Mouse (Mus musculus) intestine, postnatal 0 days (tissue): ENCODE results near the gene Cdhr5. TPM values are rescaled to one million over a fixed set of nuclear protein-coding genes. Genes with fewer than 3 reads are reported as not detected.

ENCODE experiments used
- ATAC-seq: fragments of 200-750 bp; cut with Nextera tagmentation; 2 replicates; pipeline ENCODE4 v1.8.0; 2017; ENCODE audit warnings: mild to moderate bottlenecking, moderate TSS enrichment, moderate library complexity
- H3K27ac ChIP-seq: fragments of 300-500 bp; sonication (generic); 2 replicates; pipeline ENCODE4 v1.5.1; 2014; ENCODE audit warnings: mild to moderate bottlenecking, low read depth, low read length, moderate library complexity
- H3K27me3 ChIP-seq: fragments of 300-500 bp; sonication (generic); replicated peaks from 2 replicates; pipeline ENCODE4 v1.6.1; 2014; ENCODE audit warnings: low read length, mixed read lengths; ENCODE audit not compliant: control insufficient read depth, insufficient read depth
- H3K36me3 ChIP-seq: fragments of 300-500 bp; sonication (generic); 2 replicates; pipeline ENCODE4 v1.6.1; 2014; ENCODE audit warnings: mild to moderate bottlenecking, moderate library complexity; ENCODE audit not compliant: control insufficient read depth, insufficient read depth
- H3K4me1 ChIP-seq: fragments of 300-500 bp; sonication (generic); replicated peaks from 2 replicates; pipeline ENCODE4 v1.6.1; 2014; ENCODE audit warnings: antibody characterized with exemption, low read length, mixed read lengths; ENCODE audit not compliant: control insufficient read depth, insufficient read depth
- H3K4me2 ChIP-seq: fragments of 300-500 bp; sonication (generic); replicated peaks from 2 replicates; pipeline ENCODE4 v1.6.1; 2014; ENCODE audit warnings: low read depth, mild to moderate bottlenecking, moderate library complexity
- H3K4me3 ChIP-seq: fragments of 300-500 bp; sonication (generic); 2 replicates; pipeline ENCODE4 v1.5.1; 2014; ENCODE audit warnings: low read depth, low read length
- H3K9ac ChIP-seq: fragments of 300-500 bp; sonication (generic); 2 replicates; pipeline ENCODE4 v1.6.1; 2014; ENCODE audit warnings: mild to moderate bottlenecking, low read depth, low read length
- H3K9me3 ChIP-seq: fragments of 300-500 bp; sonication (generic); 2 replicates; pipeline ENCODE4 v1.6.1; 2016; ENCODE audit warnings: mixed run types; ENCODE audit not compliant: control insufficient read depth
- CTCF ChIP-seq: sonication (generic); IDR thresholded peaks from 2 replicates; pipeline ENCODE4 v1.5.1; 2016; ENCODE audit warnings: low read depth, mild to moderate bottlenecking, control low read depth, antibody characterized with exemption, moderate library complexity
- WGBS: fragments of 180-500 bp; shearing (Covaris S2); extraction: QIAGEN DNeasy Blood & Tissue Kit; methylation state at CpG from one replicate; pipeline ENCODE4 v1.1.7; 2014; 5-methylcytosine and 5-hydroxymethylcytosine counted together
- polyA plus RNA-seq: library from polyadenylated mRNA; unstranded; fragments of >200 nt; fragmentation: Nextera tagmentation; extraction: Ambion mirVana; gene quantifications from 2 replicates; pipeline ENCODE4 v1.2.1, GENCODE M21; 2015

Cdhr5 gene
- polyA plus RNA-seq, 1 experiment from 2014 or later = 971 TPM

- TF ChIP-seq CTCF = no peak
- Histone ChIP-seq H3K4me2 (no peak overlapping the region), H3K27me3 (no peaks in the 10 kb centered on the region), H3K4me1 (0 out of 2 replicates have a peak, but pooled peaks cover 6% of the 10 kb centered on the region), H3K27ac (no peak overlapping the region), H3K36me3 (no peaks in the 10 kb centered on the region), H3K4me3 (no peak overlapping the region), H3K9ac (no peak overlapping the region), H3K9me3 (no peaks in the 10 kb centered on the region)
- ATAC-seq = no peak
- WGBS = 58% methylated on average over 6 of the region's 6 CpGs
Observed at GRCm38 (mm10) chr7:141281442-141281841, 4.9 kb upstream of the Cdhr5 start.

DNA sequence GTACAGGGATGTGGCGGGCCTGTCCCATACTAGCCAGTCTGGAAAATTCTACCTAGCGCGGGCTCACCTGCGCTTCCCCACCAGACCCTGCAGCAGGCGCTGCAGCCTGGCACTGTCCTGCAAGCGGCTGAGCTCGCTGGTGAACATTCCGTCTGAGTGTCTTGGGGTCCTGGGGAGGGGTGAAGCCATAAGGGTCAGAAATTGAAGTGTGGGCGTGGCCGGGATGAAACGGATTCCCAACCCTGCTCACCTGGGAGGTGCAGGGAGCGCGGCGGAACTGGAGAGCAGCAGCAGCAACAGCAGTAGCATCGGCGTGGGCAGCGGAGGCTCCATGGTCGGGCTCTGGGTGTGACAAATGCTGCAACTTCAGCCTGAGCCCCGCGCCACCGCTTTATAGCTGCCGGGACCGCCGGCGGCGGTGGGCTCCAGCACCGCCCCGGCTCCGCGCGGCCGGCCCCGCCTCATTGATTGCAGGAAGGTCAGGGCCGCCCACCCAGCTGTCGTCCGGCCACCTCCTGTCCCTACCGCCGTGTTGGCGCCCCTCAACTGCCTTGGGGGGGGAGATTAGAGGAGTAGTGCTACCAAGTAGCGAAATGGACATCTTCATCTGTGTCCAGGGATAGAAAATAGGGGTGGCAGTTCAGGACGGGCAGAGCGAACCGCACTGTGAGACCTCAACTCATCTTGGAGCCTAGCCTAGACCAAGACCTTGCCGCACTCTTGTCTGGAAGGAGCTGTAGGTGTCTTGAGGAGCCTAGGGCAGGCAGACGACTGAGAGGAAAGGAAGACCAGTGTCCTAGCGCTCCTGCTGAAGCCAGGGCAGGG lies 2.4 kb upstream of the Cdhr5 start, which contains the start of gene Sct:
Gene Sct, minus strand, starts transcription at position 368 of the 825 bp plus-strand sequence.
- H3K27ac ChIP-seq = peak within 1 kb of the TSS; percentile 93
- TF ChIP-seq CTCF = peak; percentile 82
- ATAC-seq = peak; percentile 31

DNA sequence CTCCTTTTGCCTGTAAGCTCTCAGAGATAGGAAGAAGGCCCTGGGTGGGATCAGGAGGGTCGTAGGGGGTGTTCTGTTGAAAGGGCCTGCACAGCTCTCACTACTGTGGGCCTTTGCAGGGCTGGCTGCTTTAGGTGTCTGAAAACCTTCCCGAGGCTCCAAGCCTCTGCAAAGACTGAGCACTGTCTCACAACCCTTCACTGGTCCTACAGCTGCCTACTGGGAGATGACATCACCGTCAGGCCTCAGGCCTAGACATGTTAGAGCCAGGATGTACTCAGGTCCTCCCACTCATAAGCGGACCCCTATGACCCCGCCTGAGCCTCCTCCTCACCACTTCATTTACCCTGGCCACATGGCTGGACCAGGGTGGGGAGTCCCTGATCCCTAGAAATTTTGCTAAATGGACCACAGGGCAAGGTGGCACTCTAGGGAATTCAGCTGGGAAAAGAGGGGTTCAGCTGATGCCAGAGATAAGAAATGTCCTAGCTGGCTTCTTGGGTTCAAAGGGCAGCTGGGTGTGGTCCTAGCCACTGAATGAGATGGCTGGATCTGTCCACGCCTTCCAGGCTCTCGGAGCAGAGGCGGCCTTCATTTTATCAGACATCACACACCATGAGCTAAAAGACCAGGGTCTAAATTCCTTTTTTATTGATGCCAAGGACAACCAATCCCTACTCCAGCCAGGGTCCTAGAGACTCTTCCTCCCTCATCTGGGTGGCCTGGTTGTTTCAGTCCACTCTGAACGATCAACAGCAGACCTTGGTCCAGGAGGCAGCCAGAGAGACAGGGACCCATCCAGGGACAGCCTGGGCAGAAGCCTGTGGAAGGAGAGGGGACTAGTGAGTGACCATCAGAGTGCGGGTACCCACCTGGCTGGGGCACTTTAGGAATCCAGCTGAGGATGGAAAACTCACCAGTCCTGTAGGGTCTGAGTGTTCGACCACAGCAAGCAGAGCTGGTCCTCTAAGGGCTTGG lies 1.4 kb upstream of the Cdhr5 start:
- Histone ChIP-seq H3K9me3 (no peaks in the 10 kb centered on the region), H3K27me3 (no peaks in the 10 kb centered on the region), H3K4me2 (peak overlapping the region; percentile 97), H3K9ac (0 out of 2 replicates have a peak overlapping the region, but pooled peaks have one; percentile 60), H3K4me3 (peak overlapping the region; percentile 45; the same call in 1 of the 2 replicates), H3K27ac (peak overlapping the region; percentile 93), H3K4me1 (0 out of 2 replicates have a peak, but pooled peaks cover 6% of the 10 kb centered on the region), H3K36me3 (peaks cover 3% of the 10 kb centered on the region; the same call in 1 of the 2 replicates)
- TF ChIP-seq CTCF = no peak
- WGBS = 49% methylated on average over 11 of the region's 11 CpGs
- ATAC-seq = peak; percentile 48

More for the DNA sequence above, 2.4 kb upstream of the Cdhr5 start, which contains the start of gene Sct:
- H3K9me3 ChIP-seq = no peaks in the 10 kb centered on the region
- H3K36me3 ChIP-seq = no peaks in the 10 kb centered on the region; the same call in 1 of the 2 replicates
- H3K4me2 ChIP-seq = peak within 1 kb of the TSS; percentile 97
- peak within 1 kb of the TSS; percentile 60 for H3K9ac ChIP-seq
- H3K27me3 ChIP-seq = no peaks in the 10 kb centered on the region
- 0 out of 2 replicates have a peak, but pooled peaks cover 6% of the 10 kb centered on the region for H3K4me1 ChIP-seq
- peak within 1 kb of the TSS; percentile 45 for H3K4me3 ChIP-seq
- WGBS = 3% methylated on average over 46 of the region's 46 CpGs

DNA sequence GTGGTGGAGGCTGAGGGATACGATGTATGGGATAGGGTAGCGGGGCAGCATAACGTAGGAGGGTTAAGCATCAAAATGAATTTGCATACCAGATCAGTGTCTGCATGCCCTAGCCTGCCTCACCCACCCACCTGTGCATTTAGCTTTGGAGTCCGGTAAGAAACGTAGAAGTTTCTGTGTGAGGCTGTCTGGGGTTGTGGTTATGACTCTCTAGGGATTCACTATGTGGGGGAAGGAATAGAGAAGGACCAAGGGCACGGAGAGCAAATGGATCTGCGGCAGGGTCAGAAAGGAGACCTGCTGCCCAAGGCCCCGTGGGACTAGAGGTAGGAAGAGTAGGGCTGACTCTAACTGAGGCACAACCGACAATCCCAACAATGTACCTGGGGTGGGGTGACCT lies 1.2 kb downstream of the Cdhr5 start:
- H3K27ac ChIP-seq = peak overlapping the region; percentile 93; the same call in 1 of the 2 replicates
- H3K4me3 ChIP-seq = peak overlapping the region; percentile 47
- H3K4me1 ChIP-seq = 0 out of 2 replicates have a peak, but pooled peaks cover 6% of the 10 kb centered on the region
- H3K9me3 ChIP-seq = no peaks in the 10 kb centered on the region
- 65% methylated on average over 9 of the region's 9 CpGs for WGBS
- H3K36me3 ChIP-seq = peaks cover 22% of the 10 kb centered on the region
- no peak for ATAC-seq
- TF ChIP-seq CTCF = no peak
- H3K27me3 ChIP-seq = no peaks in the 10 kb centered on the region
- peak overlapping the region; percentile 66; the same call in 1 of the 2 replicates for H3K9ac ChIP-seq
- H3K4me2 ChIP-seq = peak overlapping the region; percentile 65

DNA sequence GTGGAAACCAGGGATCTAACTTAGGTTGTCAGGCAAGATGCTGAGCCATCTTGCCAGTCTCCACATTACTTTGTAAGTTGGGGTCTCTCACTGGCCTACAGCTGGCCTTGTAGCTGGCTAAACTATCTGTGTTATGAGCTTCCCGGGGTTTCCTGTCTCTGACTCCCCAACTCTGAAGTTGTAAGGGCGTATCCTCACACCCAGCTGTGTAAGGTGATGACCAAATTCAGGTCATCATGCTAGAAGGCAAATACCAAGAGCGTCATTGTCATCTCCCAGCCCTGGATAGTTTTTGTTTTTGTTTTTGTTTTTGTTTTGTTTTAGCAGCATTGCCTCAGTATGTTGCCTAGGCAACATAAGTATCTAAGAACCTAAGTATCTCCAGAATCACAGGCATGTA lies 6.0 kb downstream of the Cdhr5 start:
- no peaks in the 10 kb centered on the region for H3K27me3 ChIP-seq
- H3K9me3 ChIP-seq = no peaks in the 10 kb centered on the region
- H3K4me3 ChIP-seq = no peak overlapping the region
- no peaks in the 10 kb centered on the region for H3K4me1 ChIP-seq
- WGBS = 81% methylated on average over 3 of the region's 3 CpGs
- H3K4me2 ChIP-seq = no peak overlapping the region
- ATAC-seq = no peak
- no peak overlapping the region for H3K9ac ChIP-seq
- H3K36me3 ChIP-seq = peaks cover 37% of the 10 kb centered on the region
- TF ChIP-seq CTCF = no peak
- H3K27ac ChIP-seq = no peak overlapping the region
